Mouse (Mus musculus) liver, embryonic 11.5 days (tissue): ENCODE results near the gene Fgfr2. TPM values are rescaled to one million over a fixed set of nuclear protein-coding genes. Genes with fewer than 3 reads are reported as not detected.

ENCODE experiments used
- ATAC-seq: fragments of 200-750 bp; cut with Nextera tagmentation; replicated peaks from 2 replicates; pipeline ENCODE4 v1.8.0; 2017; ENCODE audit warnings: moderate number of reproducible peaks, mild to moderate bottlenecking, moderate TSS enrichment, moderate library complexity; ENCODE audit not compliant: low FRiP score
- DNase-seq: peaks from one replicate; pipeline ENCODE4 v3.0.0-alpha.2; 2017; ENCODE audit warnings: low spot score
- H3K27ac ChIP-seq: fragments of 300-500 bp; sonication (generic); 2 replicates; pipeline ENCODE4 v1.5.1; 2014; ENCODE audit warnings: mild to moderate bottlenecking, low read depth, low read length, control low read depth
- H3K27me3 ChIP-seq: fragments of 300-500 bp; sonication (generic); replicated peaks from 2 replicates; pipeline ENCODE4 v1.6.1; 2014; ENCODE audit warnings: low read length, mixed read lengths; ENCODE audit not compliant: control insufficient read depth, insufficient read depth
- H3K36me3 ChIP-seq: fragments of 300-500 bp; sonication (generic); 2 replicates; pipeline ENCODE4 v1.6.1; 2014; ENCODE audit warnings: mild to moderate bottlenecking, low read length, moderate library complexity, mixed read lengths; ENCODE audit not compliant: control insufficient read depth, insufficient read depth
- H3K4me1 ChIP-seq: fragments of 300-500 bp; sonication (generic); replicated peaks from 2 replicates; pipeline ENCODE4 v1.6.1; 2014; ENCODE audit warnings: low read length, mixed read lengths; ENCODE audit not compliant: control insufficient read depth, insufficient read depth
- H3K4me2 ChIP-seq: fragments of 300-500 bp; sonication (generic); 2 replicates; pipeline ENCODE4 v1.6.1; 2014; ENCODE audit warnings: mild to moderate bottlenecking, control low read depth, moderate library complexity
- H3K4me3 ChIP-seq: fragments of 300-500 bp; sonication (generic); 2 replicates; pipeline ENCODE4 v1.5.1; 2014; ENCODE audit warnings: low read depth, low read length, control low read depth
- H3K9ac ChIP-seq: fragments of 300-500 bp; sonication (generic); 2 replicates; pipeline ENCODE4 v1.6.1; 2014; ENCODE audit warnings: low read depth, low read length, control low read depth
- H3K9me3 ChIP-seq: fragments of 300-500 bp; sonication (generic); 2 replicates; pipeline ENCODE4 v1.6.1; 2016; ENCODE audit warnings: low read length, inconsistent platforms, mixed read lengths; ENCODE audit not compliant: control insufficient read depth
- WGBS: fragments of 180-500 bp; shearing (Covaris S2); extraction: QIAGEN DNeasy Blood & Tissue Kit; methylation state at CpG from one replicate; pipeline ENCODE4 v1.1.7; 2014; 5-methylcytosine and 5-hydroxymethylcytosine counted together
- polyA plus RNA-seq: library from polyadenylated mRNA; unstranded; fragments of >200 nt; fragmentation: Nextera tagmentation; extraction: Ambion mirVana; gene quantifications from 2 replicates; pipeline ENCODE4 v1.2.1, GENCODE M21; 2014

Gene Fgfr2
- polyA plus RNA-seq, 1 experiment from 2014 or later: 32.6 TPM

DNA sequence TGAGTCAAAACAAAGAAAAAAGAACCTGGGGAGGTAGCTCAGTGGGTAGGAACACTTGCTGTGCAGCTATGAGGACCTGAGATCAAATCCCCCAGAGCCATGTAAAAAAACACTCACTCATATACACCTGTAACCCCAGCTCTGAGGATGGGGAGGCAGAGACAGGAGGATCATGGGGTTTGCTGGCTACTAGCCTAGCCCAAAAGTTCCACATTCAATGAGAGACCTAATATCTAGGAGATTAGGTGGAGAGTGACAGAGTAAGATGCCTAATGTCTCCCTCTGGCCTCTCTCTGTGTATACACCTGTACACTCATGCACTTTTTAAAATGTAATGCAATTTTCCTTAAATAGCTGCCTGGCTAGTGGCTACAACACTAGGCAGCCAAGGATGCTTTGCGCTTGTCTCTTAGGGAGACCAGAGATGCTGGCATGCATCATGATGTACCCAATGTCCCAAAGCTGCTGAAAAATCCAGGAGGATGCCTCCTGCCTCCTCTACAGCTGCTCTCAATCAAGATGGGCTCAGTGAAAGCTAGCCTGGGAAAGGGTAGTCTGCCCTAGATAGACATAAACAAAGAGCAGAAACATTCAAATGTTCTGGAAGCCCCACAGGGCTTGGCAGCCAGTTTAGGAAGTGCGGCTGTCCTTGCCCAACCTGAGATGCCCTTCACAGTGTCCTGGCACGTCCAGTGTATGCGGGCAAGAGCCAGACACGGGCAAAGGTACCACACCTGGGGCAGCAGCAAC lies 231.4 kb downstream of the Fgfr2 start:
- WGBS: 83% methylated on average over 5 of the region's 5 CpGs
- Histone ChIP-seq H3K9me3 (no peaks in the 10 kb centered on the region), H3K4me1 (0 out of 2 replicates have a peak, but pooled peaks cover 2% of the 10 kb centered on the region), H3K9ac (no peak overlapping the region), H3K36me3 (no peaks in the 10 kb centered on the region), H3K4me3 (no peak overlapping the region), H3K27me3 (no peaks in the 10 kb centered on the region), H3K4me2 (no peak overlapping the region), H3K27ac (no peak overlapping the region)
- no peak for DNase-seq
- ATAC-seq: no peak

DNA sequence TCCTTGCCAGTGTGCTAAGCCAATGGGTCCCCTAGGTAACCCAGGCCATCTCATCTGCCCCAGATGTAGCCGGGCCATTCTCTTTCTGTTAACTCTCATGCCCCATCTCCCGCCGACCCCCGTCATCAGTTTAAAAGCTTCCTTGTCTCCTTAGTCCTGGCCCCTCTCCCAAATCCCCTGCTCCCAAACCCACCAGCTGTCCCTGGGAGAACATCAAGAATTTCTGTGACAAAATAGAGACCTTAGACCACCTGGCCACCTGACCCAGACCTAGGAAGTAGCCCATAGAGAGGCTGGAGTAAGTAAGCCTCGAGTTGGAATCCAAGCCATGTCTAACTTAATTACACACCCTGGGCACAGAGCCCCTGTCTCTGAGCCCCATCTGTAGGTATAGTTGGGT lies 232.9 kb downstream of the Fgfr2 start:
- H3K27me3 ChIP-seq: no peaks in the 10 kb centered on the region
- H3K4me3 ChIP-seq: no peak overlapping the region
- H3K4me2 ChIP-seq: no peak overlapping the region
- no peak overlapping the region for H3K27ac ChIP-seq
- 0 out of 2 replicates have a peak, but pooled peaks cover 2% of the 10 kb centered on the region for H3K36me3 ChIP-seq
- DNase-seq: no peak
- H3K4me1 ChIP-seq: 0 out of 2 replicates have a peak, but pooled peaks cover 2% of the 10 kb centered on the region
- ATAC-seq: no peak
- 85% methylated on average over 5 of the region's 5 CpGs for WGBS
- no peaks in the 10 kb centered on the region for H3K9me3 ChIP-seq
- no peak overlapping the region for H3K9ac ChIP-seq

GRCm38 (mm10) chr7:132889691-132890090 lies 233.5 kb downstream of the Fgfr2 start:
- no peaks in the 10 kb centered on the region for H3K9me3 ChIP-seq
- WGBS: 91% methylated on average over 8 of the region's 8 CpGs
- no peak for DNase-seq
- no peak for ATAC-seq
- no peak overlapping the region for H3K27ac ChIP-seq
- no peaks in the 10 kb centered on the region for H3K27me3 ChIP-seq
- H3K36me3 ChIP-seq: 0 out of 2 replicates have a peak, but pooled peaks cover 2% of the 10 kb centered on the region
- no peak overlapping the region for H3K4me3 ChIP-seq
- H3K4me1 ChIP-seq: 0 out of 2 replicates have a peak, but pooled peaks cover 2% of the 10 kb centered on the region
- H3K9ac ChIP-seq: no peak overlapping the region
- H3K4me2 ChIP-seq: no peak overlapping the region

GRCm38 (mm10) chr7:132888518-132889249 lies 234.5 kb downstream of the Fgfr2 start:
- 47% methylated on average over 4 of the region's 4 CpGs for WGBS
- no peaks in the 10 kb centered on the region for H3K27me3 ChIP-seq
- H3K27ac ChIP-seq: no peak overlapping the region
- H3K4me3 ChIP-seq: no peak overlapping the region
- H3K4me1 ChIP-seq: 0 out of 2 replicates have a peak, but pooled peaks cover 2% of the 10 kb centered on the region
- DNase-seq: no peak
- H3K9ac ChIP-seq: no peak overlapping the region
- 0 out of 2 replicates have a peak, but pooled peaks cover 2% of the 10 kb centered on the region for H3K36me3 ChIP-seq
- H3K9me3 ChIP-seq: no peaks in the 10 kb centered on the region
- no peak for ATAC-seq
- H3K4me2 ChIP-seq: no peak overlapping the region

- Histone ChIP-seq H3K9me3 (no peaks in the 10 kb centered on the region), H3K36me3 (peaks cover 2% of the 10 kb centered on the region; the same call in 1 of the 2 replicates), H3K27ac (no peak overlapping the region), H3K4me2 (no peak overlapping the region), H3K4me3 (no peak overlapping the region), H3K4me1 (0 out of 2 replicates have a peak, but pooled peaks cover 2% of the 10 kb centered on the region), H3K27me3 (no peaks in the 10 kb centered on the region), H3K9ac (no peak overlapping the region)
- 44% methylated on average over 3 of the region's 3 CpGs for WGBS
- no peak for ATAC-seq
- no peak for DNase-seq
Observed at GRCm38 (mm10) chr7:132888052-132888451, 235.1 kb downstream of the Fgfr2 start.

- Histone ChIP-seq H3K4me3 (no peak overlapping the region), H3K36me3 (peaks cover 2% of the 10 kb centered on the region; the same call in 1 of the 2 replicates), H3K27me3 (no peaks in the 10 kb centered on the region), H3K9me3 (no peaks in the 10 kb centered on the region), H3K4me2 (no peak overlapping the region), H3K9ac (no peak overlapping the region), H3K27ac (no peak overlapping the region), H3K4me1 (0 out of 2 replicates have a peak, but pooled peaks cover 2% of the 10 kb centered on the region)
- 72% methylated on average over 7 of the region's 7 CpGs for WGBS
- no peak for DNase-seq
- no peak for ATAC-seq
Observed at GRCm38 (mm10) chr7:132887019-132887804, 235.9 kb downstream of the Fgfr2 start.

DNA sequence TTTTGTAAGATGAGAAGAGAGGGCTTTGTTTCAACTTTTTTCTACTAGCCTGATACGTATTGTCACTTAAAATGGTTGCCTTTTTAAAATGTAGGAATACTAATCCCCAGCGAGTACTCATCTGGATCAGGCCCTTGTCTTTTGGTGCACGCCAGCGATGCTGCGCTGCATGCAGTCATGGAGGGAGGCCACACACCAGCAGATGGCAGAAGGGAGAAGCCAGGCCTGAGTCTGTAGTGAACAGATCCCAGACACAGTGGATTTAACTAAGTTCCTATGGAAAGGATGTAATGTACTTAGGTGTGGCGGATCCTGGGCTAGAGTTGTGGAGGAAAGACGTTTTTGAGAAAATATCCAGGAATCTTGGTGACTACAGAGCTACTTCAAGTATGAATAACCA lies 239.1 kb downstream of the Fgfr2 start:
- Histone ChIP-seq H3K9me3 (no peaks in the 10 kb centered on the region), H3K4me3 (no peak overlapping the region), H3K27me3 (no peaks in the 10 kb centered on the region), H3K4me2 (no peak overlapping the region), H3K36me3 (peaks cover 20% of the 10 kb centered on the region), H3K4me1 (0 out of 2 replicates have a peak, but pooled peaks cover 2% of the 10 kb centered on the region), H3K27ac (no peak overlapping the region), H3K9ac (no peak overlapping the region)
- DNase-seq: no peak
- no peak for ATAC-seq
- WGBS: 96% methylated on average over 7 of the region's 7 CpGs

DNA sequence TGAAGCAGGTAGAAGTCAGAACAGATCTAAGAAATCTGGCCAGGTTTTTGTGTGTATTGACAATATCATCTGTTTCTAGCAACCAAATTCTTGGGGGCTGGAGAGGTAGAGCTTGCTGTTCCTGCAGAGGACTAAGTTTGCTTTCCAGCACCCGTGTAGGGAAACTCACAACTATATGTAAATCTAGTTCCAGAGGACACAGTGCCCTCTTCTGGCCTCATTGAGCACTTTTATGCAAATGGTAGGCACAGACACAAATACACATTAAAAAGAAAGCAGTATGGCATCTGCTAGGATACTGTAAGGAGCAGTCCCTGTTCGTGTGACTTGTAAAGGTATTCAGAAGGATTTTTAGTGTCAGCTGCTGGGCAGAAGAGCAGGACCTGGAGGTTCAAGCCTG lies 240.8 kb downstream of the Fgfr2 start:
- peaks cover 28% of the 10 kb centered on the region for H3K36me3 ChIP-seq
- DNase-seq (no peak), ATAC-seq (no peak)
- no peaks in the 10 kb centered on the region for H3K27me3 ChIP-seq
- H3K4me3 ChIP-seq: no peak overlapping the region
- no peaks in the 10 kb centered on the region for H3K9me3 ChIP-seq
- no peak overlapping the region for H3K27ac ChIP-seq
- no peaks in the 10 kb centered on the region for H3K4me1 ChIP-seq
- WGBS: 70% methylated on average over 2 of the region's 2 CpGs
- H3K9ac ChIP-seq: no peak overlapping the region
- no peak overlapping the region for H3K4me2 ChIP-seq
